Mouse (Mus musculus) erythroid progenitor cell, adult 5-6 weeks (primary cell): Measurements from ENCODE around the gene Pdik1l. TPM values are rescaled to one million over a fixed set of nuclear protein-coding genes. Genes with fewer than 3 reads are reported as not detected.

Source experiments
- ATAC-seq: replicated peaks from 2 replicates; pipeline ENCODE4 v1.8.0; 2016; ENCODE audit warnings: moderate number of reproducible peaks, mild to moderate bottlenecking, moderate TSS enrichment, inconsistent platforms; ENCODE audit not compliant: poor library complexity, low FRiP score, severe bottlenecking
- total RNA-seq, 2 experiments: library from RNA; stranded (forward) in 1 of 2; stranded (reverse) in 1 of 2; fragments of 150-400 nt in 1 of 2; fragments of 186-747, 209-891 nt in 1 of 2; gene quantifications; 2 replicates each; pipeline versions ENCODE4 v1.2.3 to v1.2.4; 2015 to 2017; ENCODE audit warnings: low replicate concordance in 2 of 2

The Pdik1l gene
- total RNA-seq, 2 experiments from 2014 or later: 39.4 to 52.6 TPM

DNA sequence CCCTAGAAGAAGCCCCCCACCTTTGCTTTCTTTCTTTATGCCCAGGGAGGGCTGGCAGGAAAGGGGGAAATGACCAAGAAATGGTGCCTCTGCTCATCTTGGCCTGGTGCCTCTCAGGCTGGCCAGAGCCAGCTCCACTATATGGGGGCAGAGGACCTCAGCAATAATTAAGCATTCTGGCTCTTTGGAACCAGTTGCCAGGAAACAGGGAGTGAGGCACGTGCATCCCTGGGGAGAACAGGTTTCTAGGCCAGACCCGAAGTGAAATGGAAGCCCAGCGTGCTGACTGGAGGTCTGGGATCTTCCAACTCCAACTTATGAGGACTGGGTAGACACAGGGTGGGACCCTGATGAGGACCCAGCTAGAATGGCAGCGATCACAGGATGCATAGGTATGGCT is 41.4 kb downstream of the Pdik1l start:
- ATAC-seq: no peak

DNA sequence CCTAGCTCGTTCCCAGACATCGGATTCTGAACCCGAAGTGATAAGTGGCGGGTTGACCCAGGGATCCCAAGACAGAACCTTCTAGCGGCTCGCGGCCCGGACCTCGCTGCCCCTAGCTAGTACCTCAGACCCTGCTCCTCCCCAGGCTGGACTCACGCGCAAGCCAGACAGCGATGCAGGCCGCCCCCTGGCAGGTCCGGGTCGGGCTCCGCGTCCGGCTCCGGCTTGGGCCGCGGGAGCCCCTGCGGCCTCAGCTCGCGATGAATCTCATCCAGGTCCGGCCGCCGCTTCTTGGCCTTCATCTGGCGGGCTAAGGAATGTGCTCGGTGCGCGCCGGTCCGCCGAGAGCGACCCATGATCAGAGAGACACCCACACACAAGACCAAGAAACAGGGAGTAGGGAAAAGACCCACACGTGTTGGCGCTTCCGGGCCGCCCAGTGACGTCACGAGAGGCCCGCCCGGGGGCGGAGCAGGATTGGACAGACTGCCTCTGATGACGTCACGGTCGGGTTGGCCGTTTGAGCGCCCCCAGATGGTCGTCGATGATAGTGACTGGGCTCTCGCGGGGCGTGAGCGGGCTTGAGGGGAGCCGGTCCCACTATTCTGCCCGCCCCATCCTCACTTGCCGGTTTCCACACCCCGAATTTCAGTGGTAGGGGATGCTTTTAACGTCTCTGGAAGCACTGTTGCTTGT is 42.4 kb downstream of the Pdik1l start, which contains the start of gene Zfp593:
TSS of gene Zfp593 (minus strand) at position 445 of the 696 bp plus-strand sequence.
- ATAC-seq: peak; percentile 81

DNA sequence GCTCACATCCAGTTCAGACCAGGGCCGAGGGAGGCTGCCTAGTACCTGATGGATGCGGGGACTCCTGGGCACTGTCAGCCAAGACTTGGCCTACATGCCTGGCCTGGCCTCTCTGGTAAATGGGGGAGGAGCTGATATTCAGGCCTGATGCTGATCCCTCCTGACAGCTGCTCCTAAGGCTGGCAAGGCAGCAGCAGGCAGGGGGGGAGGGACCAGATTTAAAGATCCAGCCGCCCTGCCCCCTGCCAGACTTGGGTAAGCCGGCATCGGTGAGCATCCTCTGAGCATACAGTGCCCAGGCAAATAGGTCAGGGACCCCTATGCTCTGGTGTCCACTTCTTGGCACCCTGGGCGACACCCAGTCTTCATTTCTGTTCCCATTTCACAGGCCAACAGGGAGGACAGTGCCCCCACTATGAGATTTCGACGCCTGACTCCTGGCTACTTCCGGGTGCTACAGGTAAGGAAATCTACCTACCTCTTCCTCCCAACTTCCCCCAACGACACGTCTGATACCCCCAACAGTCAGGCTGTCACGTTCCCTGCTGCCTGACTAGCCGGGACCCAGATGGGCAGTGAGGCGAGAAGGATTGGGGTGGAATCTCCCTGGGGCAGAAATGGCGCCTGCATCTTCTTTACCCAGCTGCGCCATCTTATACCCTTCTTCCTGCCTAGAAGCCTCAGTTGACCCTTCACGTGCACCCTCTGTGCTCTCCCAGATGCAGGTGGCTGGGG is 44.0 kb downstream of the Pdik1l start, which contains the start of gene E130218I03Rik:
TSS of gene E130218I03Rik (plus strand) at position 147 of the 735 bp plus-strand sequence.
- no peak for ATAC-seq

DNA sequence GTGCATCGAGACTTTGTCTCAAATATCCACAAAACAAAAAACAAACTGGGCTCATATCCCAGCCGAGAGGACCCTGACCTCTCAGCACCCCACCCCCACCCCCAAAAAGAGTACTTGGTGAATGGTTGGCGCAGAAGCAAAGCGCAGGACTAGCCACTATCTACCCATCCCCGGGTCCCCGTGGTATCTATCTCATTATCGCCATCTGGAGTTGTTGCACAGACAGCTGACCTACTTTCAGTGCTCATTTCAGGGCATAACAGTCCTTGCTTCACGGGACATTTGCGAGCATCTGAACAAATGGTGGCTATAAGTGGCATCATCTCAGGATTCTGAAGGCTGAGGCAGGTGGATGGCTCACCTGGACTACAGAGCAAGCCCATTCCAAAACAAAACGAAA is 49.0 kb downstream of the Pdik1l start:
- no peak for ATAC-seq

DNA sequence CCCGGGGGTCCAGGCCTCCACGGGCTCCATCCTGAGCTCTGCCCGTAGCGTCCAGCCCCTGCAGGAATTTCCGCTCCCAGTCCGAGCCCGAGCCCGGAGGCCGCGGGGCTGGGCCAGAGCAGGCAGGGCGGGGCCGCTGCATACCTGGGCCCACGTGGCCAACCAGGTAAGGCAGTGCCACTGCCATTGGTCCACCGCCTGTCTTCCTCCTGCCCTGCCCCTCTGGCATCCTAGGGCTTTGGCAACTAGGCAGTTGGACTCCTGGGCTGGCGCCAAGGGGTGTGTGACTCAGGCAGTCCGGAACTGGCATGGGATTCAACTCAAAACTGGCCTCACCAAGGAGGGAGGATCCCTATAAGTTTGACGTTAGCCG is 49.4 kb downstream of the Pdik1l start, which contains the start of gene Cnksr1:
TSS of gene Cnksr1 (minus strand) at position 121 of the 373 bp plus-strand sequence.
- 0 out of 2 replicates have a peak, but pooled peaks have one; percentile 16 for ATAC-seq

DNA sequence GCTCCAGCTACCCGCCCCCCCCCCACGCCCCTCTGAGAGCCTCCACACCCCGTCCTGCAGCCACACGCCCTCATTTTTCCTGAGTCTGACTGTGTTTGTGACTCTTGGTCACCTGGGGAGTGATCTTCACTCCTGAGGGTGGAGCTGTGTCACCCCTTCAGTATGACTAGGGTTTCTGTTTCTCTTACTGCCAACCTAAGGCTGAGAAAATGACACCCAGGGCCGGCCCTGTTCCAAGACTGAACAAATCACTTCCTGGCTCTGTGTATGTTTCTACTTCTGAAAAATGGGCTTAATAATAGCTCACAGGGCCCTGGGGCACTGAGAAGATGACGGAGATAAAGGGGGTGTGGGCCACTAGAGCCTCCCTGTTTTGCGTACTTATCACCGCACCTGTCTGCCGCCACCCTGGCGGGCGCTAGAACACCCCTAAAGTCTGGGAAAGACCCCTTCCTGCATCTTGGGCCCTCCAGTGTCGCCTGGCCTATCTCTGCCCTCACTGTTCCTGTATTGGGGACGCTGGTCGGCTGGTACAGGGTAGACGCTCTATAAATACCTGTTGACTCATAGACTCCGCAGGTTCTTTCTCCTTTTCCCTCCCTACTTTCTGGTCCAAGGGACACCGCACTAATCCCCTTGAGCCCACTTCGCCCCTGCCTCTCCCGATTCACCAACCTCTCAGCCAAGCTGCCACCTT is 50.0 kb downstream of the Pdik1l start:
- ATAC-seq: no peak

DNA sequence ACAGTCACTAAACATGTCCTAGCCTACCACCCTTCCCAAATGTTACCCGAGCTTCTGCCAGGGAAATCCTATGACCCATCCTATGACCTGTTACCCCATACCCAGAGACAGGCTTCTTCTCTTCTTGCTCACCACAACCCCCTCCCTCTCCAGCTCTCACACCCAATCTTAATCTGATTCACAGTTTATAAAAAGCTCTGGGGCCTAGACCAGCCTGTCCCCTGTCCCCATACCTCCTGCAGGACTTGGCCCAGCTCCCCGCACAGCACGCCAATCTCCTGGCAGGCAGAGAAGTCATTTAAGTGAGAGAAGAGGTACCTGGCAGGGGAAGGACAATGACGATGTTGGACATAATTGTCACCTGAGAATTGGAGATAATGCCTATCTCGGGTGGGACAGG is 52.8 kb downstream of the Pdik1l start:
- no peak for ATAC-seq

DNA sequence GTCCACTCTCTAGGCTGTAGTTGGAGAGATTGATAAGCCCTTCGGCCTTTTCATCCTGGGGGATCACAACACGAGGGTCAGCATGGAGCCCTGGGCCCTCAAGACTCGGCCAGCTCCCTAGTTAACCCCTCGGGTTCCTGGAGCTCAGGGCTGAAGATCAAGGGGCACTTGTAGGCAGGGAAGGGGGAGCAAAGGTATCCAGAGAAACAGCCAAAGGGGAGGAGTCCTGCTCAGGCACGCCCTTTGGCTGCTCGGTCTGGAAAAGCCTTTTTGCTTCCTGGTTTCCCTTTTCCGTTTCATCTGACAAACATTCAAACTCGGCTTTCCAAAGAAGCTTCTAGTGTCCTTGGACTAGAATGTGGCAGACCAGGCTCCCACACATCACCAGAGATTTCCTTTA is 57.3 kb downstream of the Pdik1l start:
- no peak for ATAC-seq

DNA sequence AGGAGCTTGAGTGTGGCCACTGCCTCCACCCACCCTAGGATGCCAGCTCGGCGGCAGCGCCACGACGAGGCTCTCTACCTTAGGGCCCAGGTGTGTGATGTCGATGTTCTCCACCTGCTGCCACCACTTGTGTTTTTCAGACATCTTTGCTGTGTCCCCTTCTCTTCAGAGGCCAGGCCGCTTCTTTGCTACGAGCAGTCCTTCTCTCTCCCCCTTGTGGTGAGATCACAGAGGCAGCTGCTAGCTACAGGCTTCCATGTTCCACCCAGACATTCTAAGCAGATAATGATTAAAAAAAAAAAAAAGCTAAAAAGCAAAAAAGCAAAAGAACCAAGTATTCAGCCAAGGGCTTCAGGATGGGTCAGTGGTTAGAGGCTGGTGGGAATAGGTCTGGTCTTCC is 60.5 kb downstream of the Pdik1l start, which contains the start of gene Catsper4:
TSS of gene Catsper4 (minus strand) at position 190 of the 400 bp plus-strand sequence.
- ATAC-seq: no peak

Other genes with a start within 250 kb of the Pdik1l start
- gene Zfp683, start 234.1 kb downstream of the Pdik1l start, total RNA-seq (2015; ENCODE audit: low replicate concordance): not detected in 2 replicates
- gene Zfp683, start 234.1 kb downstream of the Pdik1l start, total RNA-seq (2017; ENCODE audit: low replicate concordance): not detected in 2 replicates
- 5.0 TPM in 1 of 2 replicates, not detected in the other for gene Crybg2, start 227.1 kb downstream of the Pdik1l start, total RNA-seq (2015; ENCODE audit: low replicate concordance)
- gene Crybg2, start 227.1 kb downstream of the Pdik1l start, total RNA-seq (2017; ENCODE audit: low replicate concordance): not detected in 2 replicates
- gene Cd52, start 192.8 kb downstream of the Pdik1l start, total RNA-seq (2015; ENCODE audit: low replicate concordance): 157 and 288 TPM in 2 replicates
- 103 and 211 TPM in 2 replicates for gene Cd52, start 192.8 kb downstream of the Pdik1l start, total RNA-seq (2017; ENCODE audit: low replicate concordance)
- not detected in 2 replicates for gene Ubxn11, start 185.3 kb downstream of the Pdik1l start, total RNA-seq (2015; ENCODE audit: low replicate concordance)
- 4.5 TPM in 1 of 2 replicates, not detected in the other for gene Ubxn11, start 185.3 kb downstream of the Pdik1l start, total RNA-seq (2017; ENCODE audit: low replicate concordance)
- gene Sh3bgrl3, start 159.1 kb downstream of the Pdik1l start, total RNA-seq (2015; ENCODE audit: low replicate concordance): 129 and 180 TPM in 2 replicates
- gene Sh3bgrl3, start 159.1 kb downstream of the Pdik1l start, total RNA-seq (2017; ENCODE audit: low replicate concordance): 22.6 and 67.0 TPM in 2 replicates
- 91.4 and 93.3 TPM in 2 replicates for gene Cep85, start 100.8 kb downstream of the Pdik1l start, total RNA-seq (2015; ENCODE audit: low replicate concordance)
- gene Cep85, start 100.8 kb downstream of the Pdik1l start, total RNA-seq (2017; ENCODE audit: low replicate concordance): 105 and 118 TPM in 2 replicates
- gene Gm7534, start 84.9 kb downstream of the Pdik1l start, total RNA-seq (2015; ENCODE audit: low replicate concordance): not detected in 2 replicates
- gene Gm7534, start 84.9 kb downstream of the Pdik1l start, total RNA-seq (2017; ENCODE audit: low replicate concordance): not detected in 2 replicates
- gene Catsper4, start 60.5 kb downstream of the Pdik1l start, total RNA-seq (2015; ENCODE audit: low replicate concordance): not detected in 2 replicates
- gene Catsper4, start 60.5 kb downstream of the Pdik1l start, total RNA-seq (2017; ENCODE audit: low replicate concordance): not detected in 2 replicates
- not detected in 2 replicates for gene Cnksr1, start 49.5 kb downstream of the Pdik1l start, total RNA-seq (2015; ENCODE audit: low replicate concordance)
- not detected in 2 replicates for gene Cnksr1, start 49.5 kb downstream of the Pdik1l start, total RNA-seq (2017; ENCODE audit: low replicate concordance)
- gene E130218I03Rik, start 44.2 kb downstream of the Pdik1l start, total RNA-seq (2015; ENCODE audit: low replicate concordance): not detected in 2 replicates
- not detected in 2 replicates for gene E130218I03Rik, start 44.2 kb downstream of the Pdik1l start, total RNA-seq (2017; ENCODE audit: low replicate concordance)
- 2.2 and 4.6 TPM in 2 replicates for gene Zfp593, start 42.3 kb downstream of the Pdik1l start, total RNA-seq (2015; ENCODE audit: low replicate concordance)
- gene Zfp593, start 42.3 kb downstream of the Pdik1l start, total RNA-seq (2017; ENCODE audit: low replicate concordance): not detected in 2 replicates
- gene Gm30191, start 41.0 kb downstream of the Pdik1l start, total RNA-seq (2015; ENCODE audit: low replicate concordance): not detected in 2 replicates
- gene Gm30191, start 41.0 kb downstream of the Pdik1l start, total RNA-seq (2017; ENCODE audit: low replicate concordance): not detected in 2 replicates
- gene Grrp1, start 33.8 kb downstream of the Pdik1l start, total RNA-seq (2015; ENCODE audit: low replicate concordance): not detected in 2 replicates
- gene Grrp1, start 33.8 kb downstream of the Pdik1l start, total RNA-seq (2017; ENCODE audit: low replicate concordance): not detected in 2 replicates
- not detected in 2 replicates for gene Trim63, start 27.2 kb upstream of the Pdik1l start, total RNA-seq (2015; ENCODE audit: low replicate concordance)
- gene Trim63, start 27.2 kb upstream of the Pdik1l start, total RNA-seq (2017; ENCODE audit: low replicate concordance): not detected in 2 replicates
- not detected in 2 replicates for gene Slc30a2, start 55.3 kb upstream of the Pdik1l start, total RNA-seq (2015; ENCODE audit: low replicate concordance)
- not detected in 2 replicates for gene Slc30a2, start 55.3 kb upstream of the Pdik1l start, total RNA-seq (2017; ENCODE audit: low replicate concordance)
- gene Extl1, start 96.0 kb upstream of the Pdik1l start, total RNA-seq (2015; ENCODE audit: low replicate concordance): not detected in 2 replicates
- not detected in 2 replicates for gene Extl1, start 96.0 kb upstream of the Pdik1l start, total RNA-seq (2017; ENCODE audit: low replicate concordance)
- 1.8 and 4.2 TPM in 2 replicates for gene Pafah2, start 108.4 kb upstream of the Pdik1l start, total RNA-seq (2015; ENCODE audit: low replicate concordance)
- 0.77 and 5.4 TPM in 2 replicates for gene Pafah2, start 108.4 kb upstream of the Pdik1l start, total RNA-seq (2017; ENCODE audit: low replicate concordance)
- gene Stmn1, start 180.4 kb upstream of the Pdik1l start, total RNA-seq (2015; ENCODE audit: low replicate concordance): 429 and 552 TPM in 2 replicates
- 378 and 383 TPM in 2 replicates for gene Stmn1, start 180.4 kb upstream of the Pdik1l start, total RNA-seq (2017; ENCODE audit: low replicate concordance)
- gene Paqr7, start 208.8 kb upstream of the Pdik1l start, total RNA-seq (2015; ENCODE audit: low replicate concordance): 1.7 and 3.6 TPM in 2 replicates
- 1.6 and 1.9 TPM in 2 replicates for gene Paqr7, start 208.8 kb upstream of the Pdik1l start, total RNA-seq (2017; ENCODE audit: low replicate concordance)
- gene Aunip, start 223.1 kb upstream of the Pdik1l start, total RNA-seq (2015; ENCODE audit: low replicate concordance): 3.8 and 15.5 TPM in 2 replicates
- gene Aunip, start 223.1 kb upstream of the Pdik1l start, total RNA-seq (2017; ENCODE audit: low replicate concordance): 16.3 and 20.5 TPM in 2 replicates
- gene Mtfr1l, start 247.5 kb upstream of the Pdik1l start, total RNA-seq (2015; ENCODE audit: low replicate concordance): 19.5 and 22.6 TPM in 2 replicates
- 17.2 and 17.9 TPM in 2 replicates for gene Mtfr1l, start 247.5 kb upstream of the Pdik1l start, total RNA-seq (2017; ENCODE audit: low replicate concordance)